Mouse (Mus musculus): ENCODE results near the gene Sfrp4.
"Not testable (repeated sequence)": the region's sequence is repeated elsewhere in the genome, so short reads cannot be mapped to it uniquely, and the experiment has no call there.

Sfrp4 gene

GRCm38 (mm10) chr13:19622573-19623227, at the start of gene Sfrp4:
Gene Sfrp4, plus strand, starts transcription at chr13:19623104.
- DNase-seq, result peak; percentile 51 to 71

GRCm38 (mm10) chr13:19574723-19575122, 48.2 kb upstream of the Sfrp4 start:
- DNase-seq, result not testable (repeated sequence)

- no peak for DNase-seq
Measured at GRCm38 (mm10) chr13:19575947-19576346, 47.0 kb upstream of the Sfrp4 start.

GRCm38 (mm10) chr13:19590996-19591759, 31.7 kb upstream of the Sfrp4 start:
- no peak for DNase-seq

- DNase-seq, result no peak
Measured at GRCm38 (mm10) chr13:19595141-19595540, 27.8 kb upstream of the Sfrp4 start.

GRCm38 (mm10) chr13:19599242-19599641, 23.7 kb upstream of the Sfrp4 start:
- no peak for DNase-seq

GRCm38 (mm10) chr13:19602531-19602930, 20.4 kb upstream of the Sfrp4 start:
- no peak for DNase-seq

- no peak for DNase-seq
Measured at GRCm38 (mm10) chr13:19603719-19604118, 19.2 kb upstream of the Sfrp4 start.

GRCm38 (mm10) chr13:19604916-19605315, 18.0 kb upstream of the Sfrp4 start:
- no peak for DNase-seq

- no peak for DNase-seq
Measured at GRCm38 (mm10) chr13:19608120-19608519, 14.8 kb upstream of the Sfrp4 start.

- DNase-seq, result no peak
Measured at GRCm38 (mm10) chr13:19612348-19612747, 10.6 kb upstream of the Sfrp4 start.

- no peak for DNase-seq
Measured at GRCm38 (mm10) chr13:19612963-19613362, 9.9 kb upstream of the Sfrp4 start.

- DNase-seq, result no peak
Measured at GRCm38 (mm10) chr13:19613426-19613825, 9.5 kb upstream of the Sfrp4 start.

- DNase-seq, result no peak
Measured at GRCm38 (mm10) chr13:19614311-19614710, 8.6 kb upstream of the Sfrp4 start.

- DNase-seq, result no peak
Measured at GRCm38 (mm10) chr13:19618081-19618480, 4.8 kb upstream of the Sfrp4 start.

- DNase-seq, result no peak
Measured at GRCm38 (mm10) chr13:19618841-19619215, 4.1 kb upstream of the Sfrp4 start.

GRCm38 (mm10) chr13:19619216-19619927, 3.5 kb upstream of the Sfrp4 start, which contains the start of gene Epdr1:
Gene Epdr1, minus strand, starts transcription at chr13:19619927.
- DNase-seq, result peak; percentile 77 to 86

GRCm38 (mm10) chr13:19623228-19623905, 463 bp downstream of the Sfrp4 start:
- DNase-seq, result peak in 1 of 2 experiments; percentile 23

GRCm38 (mm10) chr13:19624632-19625320, 1.9 kb downstream of the Sfrp4 start:
- no peak for DNase-seq

- DNase-seq, result no peak
Measured at GRCm38 (mm10) chr13:19626473-19626872, 3.6 kb downstream of the Sfrp4 start.

GRCm38 (mm10) chr13:19630768-19631709, 8.1 kb downstream of the Sfrp4 start:
- DNase-seq, result no peak

All from kidney, postnatal 4 days (tissue).